In genomic region chr7:35113721-35114120, GRCm38 (mm10) we compare ENCODE assay signal across 27 mouse cellular contexts. TPM values are rescaled to one million over a fixed set of nuclear protein-coding genes. Genes with fewer than 3 reads are reported as not detected.
DNase-seq lines count a peak whose midpoint lies in the region; ATAC-seq and TF ChIP-seq lines count a peak whose summit lies in the region.
"Had no signal": no experiment of that assay in that cellular context is flagged by ENCODE, and none has a peak within 500 bp of the region (broad histone marks: within the 10 kb centered on the region; RNA-seq: fewer than 3 reads in every experiment).

No protein-coding gene starts in this region.

- no peaks in the 10 kb centered on the region for H3K9me3 ChIP-seq in liver, embryonic 11.5 days (ENCODE audit: control insufficient read depth, low read length)
- no peaks in the 10 kb centered on the region for H3K9me3 ChIP-seq in lung, postnatal 0 days (ENCODE audit: low read length)
- H3K9me3 ChIP-seq: embryonic facial prominence, embryonic 15.5 days; forebrain, embryonic 12.5 days; hindbrain, embryonic 15.5 days; limb, embryonic 13.5 days; midbrain, embryonic 13.5 days; neural tube, embryonic 13.5 days; stomach, embryonic 15.5 days had no signal

- peaks cover 11% of the 10 kb centered on the region for H3K4me1 ChIP-seq in liver, adult 2 months (ENCODE audit: control insufficient read depth, insufficient read depth, low read length)
- no peaks in the 10 kb centered on the region; the same call in 1 of the 2 replicates for H3K4me1 ChIP-seq in liver, embryonic 11.5 days (replicated peaks; ENCODE audit: control insufficient read depth, insufficient read depth, low read length)
- H3K4me1 ChIP-seq in lung, postnatal 0 days (ENCODE audit: insufficient read depth, low read depth, low read length), result no peaks in the 10 kb centered on the region; the same call in 1 of the 2 replicates

- no peaks in the 10 kb centered on the region for H3K36me3 ChIP-seq in liver, adult 2 months (ENCODE audit: control insufficient read depth, insufficient read depth, low read length)
- no peaks in the 10 kb centered on the region for H3K36me3 ChIP-seq in liver, embryonic 11.5 days (ENCODE audit: control insufficient read depth, insufficient read depth, low read length)
- no peaks in the 10 kb centered on the region for H3K36me3 ChIP-seq in lung, postnatal 0 days (ENCODE audit: insufficient read depth, low read length)
- H3K36me3 ChIP-seq: embryonic facial prominence, embryonic 10.5 days; embryonic facial prominence, embryonic 15.5 days; forebrain, embryonic 12.5 days; G1E; hindbrain, embryonic 10.5 days; hindbrain, embryonic 15.5 days; limb, embryonic 13.5 days; midbrain, embryonic 13.5 days; neural tube, embryonic 13.5 days; stomach, embryonic 15.5 days had no signal

- H3K4me2 ChIP-seq in liver, embryonic 11.5 days, result no peak overlapping the region
- H3K4me2 ChIP-seq in lung, postnatal 0 days (replicated peaks; ENCODE audit: low read depth, low read length), result no peak overlapping the region
- H3K4me2 ChIP-seq: embryonic facial prominence, embryonic 15.5 days; forebrain, embryonic 12.5 days; hindbrain, embryonic 15.5 days; limb, embryonic 13.5 days; midbrain, embryonic 13.5 days; neural tube, embryonic 13.5 days; stomach, embryonic 15.5 days had no signal

- TF ChIP-seq CTCF in liver, adult 2 months (IDR thresholded peaks at IDR 0.05; ENCODE audit: low read depth, low read length), result 0 out of 2 replicates have a peak, but pooled peaks have one; percentile 13
- TF ChIP-seq CTCF in lung, postnatal 0 days (IDR thresholded peaks at IDR 0.05), result no peak

- peak; percentile 81 for DNase-seq in adrenal gland, adult 2 months
- no peak for DNase-seq in adrenal gland, adult 18-20 months (ENCODE audit: low spot score in 2 of 2)
- DNase-seq in liver, adult 2 months (ENCODE audit: extremely low read depth, low read depth, low spot score), result peak; percentile 44
- no peak for DNase-seq in liver, embryonic 11.5 days (ENCODE audit: low spot score)
- no peak for DNase-seq in lung, postnatal 0 days (ENCODE audit: low spot score)
- no peak for DNase-seq in lung, postnatal 4 days
- peak; percentile 67 to 75 for DNase-seq in adrenal gland, postnatal 36 days
- DNase-seq in kidney, postnatal 36 days, result no peak
- DNase-seq: cerebellum, adult 2 months; cerebellum, postnatal 25 days; forebrain, postnatal 0 days; kidney, adult 11 months; kidney, postnatal 14 days; retina, postnatal 1 day; right cerebral cortex, postnatal 14 days; thymus, postnatal 14 days had no signal

- H3K27ac ChIP-seq in liver, adult 2 months (replicated peaks; ENCODE audit: insufficient read depth, low read depth, low read length), result no peak overlapping the region
- no peak overlapping the region for H3K27ac ChIP-seq in liver, embryonic 11.5 days (ENCODE audit: low read depth, low read length)
- peak overlapping the region; percentile 71 for H3K27ac ChIP-seq in lung, postnatal 0 days (ENCODE audit: low read length)
- H3K27ac ChIP-seq: embryonic facial prominence, embryonic 10.5 days; embryonic facial prominence, embryonic 15.5 days; forebrain, embryonic 12.5 days; hindbrain, embryonic 10.5 days; hindbrain, embryonic 15.5 days; limb, embryonic 13.5 days; liver, embryonic 14.5 days; midbrain, embryonic 13.5 days; neural tube, embryonic 13.5 days had no signal

- no peak for ATAC-seq in liver, embryonic 11.5 days (replicated peaks; ENCODE audit: low FRiP score)
- no peak for ATAC-seq in lung, postnatal 0 days
- ATAC-seq: forebrain, postnatal 0 days; midbrain, embryonic 13.5 days had no signal

- WGBS in liver, adult 2 months, result 36% methylated on average over 5 of the region's 5 CpGs
- WGBS in liver, embryonic 11.5 days, result 77% methylated on average over 5 of the region's 5 CpGs
- WGBS in lung, postnatal 0 days, result 59% methylated on average over 5 of the region's 5 CpGs

- no peak for TF ChIP-seq EP300 in lung, postnatal 0 days (IDR thresholded peaks at IDR 0.05)

- no peaks in the 10 kb centered on the region for H3K27me3 ChIP-seq in liver, adult 2 months (ENCODE audit: control insufficient read depth, insufficient read depth, low read length)
- H3K27me3 ChIP-seq in liver, embryonic 11.5 days (replicated peaks; ENCODE audit: control insufficient read depth, insufficient read depth, low read length), result peaks cover 30% of the 10 kb centered on the region
- H3K27me3 ChIP-seq in lung, postnatal 0 days (replicated peaks; ENCODE audit: insufficient read depth, low read length), result no peaks in the 10 kb centered on the region

- 0 out of 2 replicates have a peak overlapping the region, but pooled peaks have one; percentile 14 for H3K9ac ChIP-seq in liver, adult 2 months (ENCODE audit: low read depth, low read length)
- no peak overlapping the region for H3K9ac ChIP-seq in liver, embryonic 11.5 days (ENCODE audit: low read depth, low read length)
- H3K9ac ChIP-seq in lung, postnatal 0 days (replicated peaks; ENCODE audit: low read depth), result no peak overlapping the region
- H3K9ac ChIP-seq: embryonic facial prominence, embryonic 15.5 days; forebrain, embryonic 12.5 days; forebrain, postnatal 0 days; hindbrain, embryonic 15.5 days; limb, embryonic 13.5 days; liver, embryonic 14.5 days; midbrain, embryonic 13.5 days; neural tube, embryonic 13.5 days; stomach, embryonic 15.5 days had no signal

- H3K79me2 ChIP-seq in liver, adult 2 months (ENCODE audit: control insufficient read depth, insufficient read depth, low read length), result no peaks in the 10 kb centered on the region

- no peak for TF ChIP-seq POLR2A in liver, adult 2 months (IDR thresholded peaks at IDR 0.05; ENCODE audit: extremely low read depth, insufficient read depth, low read length)

- H3K4me3 ChIP-seq in liver, adult 2 months (ENCODE audit: insufficient read depth, low read depth, low read length), result no peak overlapping the region
- no peak overlapping the region for H3K4me3 ChIP-seq in liver, embryonic 11.5 days (ENCODE audit: low read depth, low read length)
- H3K4me3 ChIP-seq in lung, postnatal 0 days (ENCODE audit: low read depth, low read length), result no peak overlapping the region
- H3K4me3 ChIP-seq: embryonic facial prominence, embryonic 10.5 days; embryonic facial prominence, embryonic 15.5 days; forebrain, embryonic 12.5 days; hindbrain, embryonic 10.5 days; hindbrain, embryonic 15.5 days; limb, embryonic 13.5 days; midbrain, embryonic 13.5 days; neural tube, embryonic 13.5 days; stomach, embryonic 15.5 days had no signal

RNA-seq across cellular contexts. Expression of gene Cebpa, which starts 5.4 kb away (rescaled TPM):
- total RNA-seq in adrenal gland, adult 2 months (2021), result 100 to 1,000 TPM in 1 of 2 experiments, 10 to 100 TPM in 1; 88.3 to 319 TPM
- 405 and 678 TPM in 2 replicates for polyA plus RNA-seq in adrenal gland, adult 2 months (2012; rRNA removed)
- 100 to 1,000 TPM; 102 to 266 TPM for total RNA-seq in adrenal gland, adult 18-20 months (2021)
- total RNA-seq in liver, adult 2 months (2014; rRNA removed), result 177 and 199 TPM in 2 replicates
- polyA plus RNA-seq in liver, adult 2 months (2012; rRNA removed), result 349 and 390 TPM in 2 replicates
- 6.9 and 8.2 TPM in 2 replicates for polyA plus RNA-seq in liver, embryonic 11.5 days (2014; fragmentation: Nextera tagmentation; extraction: Ambion mirVana)
- 28.9 and 29.8 TPM in 2 replicates for polyA plus RNA-seq in lung, postnatal 0 days (2015; fragmentation: Nextera tagmentation; extraction: Ambion mirVana)
- 100 to 1,000 TPM; 124 to 150 TPM for total RNA-seq in adrenal gland, postnatal 36 days (2021)
- total RNA-seq: G1E had no signal

RNA-seq across cellular contexts. Expression of gene Cebpg, which starts 57.3 kb away (rescaled TPM):
- total RNA-seq in adrenal gland, adult 2 months (2021), result 10 to 100 TPM; 46.0 to 65.3 TPM
- 2.1 and 2.3 TPM in 2 replicates for polyA plus RNA-seq in adrenal gland, adult 2 months (2012; rRNA removed)
- total RNA-seq in adrenal gland, adult 18-20 months (2021), result 10 to 100 TPM; 57.2 to 70.4 TPM
- 24.9 and 26.4 TPM in 2 replicates for total RNA-seq in liver, adult 2 months (2014; rRNA removed)
- polyA plus RNA-seq in liver, adult 2 months (2012; rRNA removed), result 7.3 and 8.5 TPM in 2 replicates
- polyA plus RNA-seq in liver, embryonic 11.5 days (2014; fragmentation: Nextera tagmentation; extraction: Ambion mirVana), result 25.6 and 26.2 TPM in 2 replicates
- 46.7 and 47.4 TPM in 2 replicates for polyA plus RNA-seq in lung, postnatal 0 days (2015; fragmentation: Nextera tagmentation; extraction: Ambion mirVana)
- total RNA-seq in adrenal gland, postnatal 36 days (2021), result 10 to 100 TPM; 55.1 to 56.2 TPM

Comparison
In these comparisons a context has a peak if more than half of its experiments do, and no peak if none do; other contexts are left out.
1. DNase-seq: peak in adrenal gland, adult 2 months (single experiment), liver, adult 2 months (single experiment) and adrenal gland, postnatal 36 days (2 of 2); none in adrenal gland, adult 18-20 months (0 of 2), liver, embryonic 11.5 days (single experiment), lung, postnatal 0 days (single experiment), lung, postnatal 4 days (0 of 2) and kidney, postnatal 36 days (0 of 2).